Mouse (Mus musculus) limb, embryonic 15.5 days (tissue): ENCODE measurements around the gene Igsf6. TPM values are rescaled to one million over a fixed set of nuclear protein-coding genes. Genes with fewer than 3 reads are reported as not detected.
"Not testable (repeated sequence)": the region's sequence is repeated elsewhere in the genome, so short reads cannot be mapped to it uniquely, and the experiment has no call there.

ENCODE experiments used
- ATAC-seq: fragments of 200-750 bp; cut with Nextera tagmentation; 2 replicates; pipeline ENCODE4 v1.8.0; 2017; ENCODE audit warnings: low read depth, moderate TSS enrichment; ENCODE audit not compliant: insufficient number of reproducible peaks, low FRiP score, low TSS enrichment
- H3K27ac ChIP-seq: fragments of 300-500 bp; sonication (generic); 2 replicates; pipeline ENCODE4 v1.5.1; 2015; ENCODE audit warnings: moderate library complexity, mild to moderate bottlenecking, inconsistent platforms
- H3K27me3 ChIP-seq: fragments of 300-500 bp; sonication (generic); 2 replicates; pipeline ENCODE4 v1.6.1; 2015; ENCODE audit warnings: inconsistent platforms
- H3K36me3 ChIP-seq: fragments of 300-500 bp; sonication (generic); 2 replicates; pipeline ENCODE4 v1.6.1; 2015; ENCODE audit warnings: inconsistent platforms
- H3K4me1 ChIP-seq: fragments of 300-500 bp; sonication (generic); 2 replicates; pipeline ENCODE4 v1.6.1; 2015; ENCODE audit warnings: inconsistent platforms
- H3K4me2 ChIP-seq: fragments of 300-500 bp; sonication (generic); 2 replicates; pipeline ENCODE4 v1.6.1; 2015; ENCODE audit warnings: mild to moderate bottlenecking, inconsistent platforms
- H3K4me3 ChIP-seq: fragments of 300-500 bp; sonication (generic); 2 replicates; pipeline ENCODE4 v1.5.1; 2015; ENCODE audit warnings: mild to moderate bottlenecking, inconsistent platforms
- H3K9ac ChIP-seq: fragments of 300-500 bp; sonication (generic); 2 replicates; pipeline ENCODE4 v1.6.1; 2015; ENCODE audit warnings: inconsistent platforms
- H3K9me3 ChIP-seq: fragments of 300-500 bp; sonication (generic); 2 replicates; pipeline ENCODE4 v1.6.1; 2016; ENCODE audit warnings: inconsistent platforms
- WGBS: fragments of 180-500 bp; shearing (Covaris S2); methylation state at CpG from one replicate; pipeline ENCODE4 v1.1.7; 2015; 5-methylcytosine and 5-hydroxymethylcytosine counted together
- polyA plus RNA-seq: library from polyadenylated mRNA; unstranded; fragments of >200 nt; fragmentation: Nextera tagmentation; extraction: Ambion mirVana; gene quantifications from 2 replicates; pipeline ENCODE4 v1.2.1, GENCODE M21; 2015

Gene Igsf6
- polyA plus RNA-seq, 1 experiment from 2014 or later, result 2.4 TPM

DNA sequence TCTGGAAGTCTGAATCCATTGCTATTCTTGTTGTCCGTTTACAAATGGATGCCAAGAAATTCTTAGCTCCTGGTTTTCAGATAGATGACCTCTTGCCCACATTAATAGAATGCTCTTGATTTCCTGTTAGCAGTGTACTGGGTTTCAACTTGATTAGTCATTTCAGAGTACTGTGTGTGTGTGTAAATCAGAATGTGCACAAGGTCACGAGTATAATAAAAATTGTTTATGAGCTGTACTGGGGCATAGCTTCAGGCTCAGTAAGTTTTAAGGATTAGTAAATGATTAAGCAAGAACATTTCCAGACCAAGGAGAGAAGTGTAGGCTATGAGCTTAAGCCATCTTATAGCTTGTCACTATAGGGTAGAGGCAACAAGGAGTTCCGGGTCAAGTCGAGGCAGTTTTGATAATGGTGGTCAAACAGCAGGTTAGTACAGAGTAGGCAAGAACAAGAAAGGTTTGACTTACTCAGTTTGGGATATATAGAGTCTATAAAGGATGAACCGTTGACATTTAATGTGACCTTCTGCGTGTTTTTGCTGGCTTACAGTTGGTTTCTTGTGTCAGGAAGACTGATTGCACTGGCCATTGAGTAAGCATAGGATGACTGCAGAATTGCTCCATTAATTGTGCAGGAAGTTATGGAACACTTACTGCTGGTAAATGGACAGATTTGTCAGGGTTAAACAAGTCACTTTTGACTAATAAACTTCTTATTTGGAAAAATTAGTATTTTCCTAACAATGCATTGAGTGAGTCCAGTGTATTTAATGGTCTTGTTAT is 28.5 kb downstream of the Igsf6 start:
- Histone ChIP-seq H3K4me1 (peaks cover 18% of the 10 kb centered on the region; the same call in 1 of the 2 replicates), H3K4me3 (no peak overlapping the region), H3K9me3 (no peaks in the 10 kb centered on the region), H3K36me3 (peaks cover 6% of the 10 kb centered on the region; the same call in 1 of the 2 replicates), H3K9ac (no peak overlapping the region), H3K27me3 (no peaks in the 10 kb centered on the region), H3K4me2 (no peak overlapping the region), H3K27ac (no peak overlapping the region)
- no peak for ATAC-seq
- 73% methylated on average over 6 of the region's 6 CpGs for WGBS

DNA sequence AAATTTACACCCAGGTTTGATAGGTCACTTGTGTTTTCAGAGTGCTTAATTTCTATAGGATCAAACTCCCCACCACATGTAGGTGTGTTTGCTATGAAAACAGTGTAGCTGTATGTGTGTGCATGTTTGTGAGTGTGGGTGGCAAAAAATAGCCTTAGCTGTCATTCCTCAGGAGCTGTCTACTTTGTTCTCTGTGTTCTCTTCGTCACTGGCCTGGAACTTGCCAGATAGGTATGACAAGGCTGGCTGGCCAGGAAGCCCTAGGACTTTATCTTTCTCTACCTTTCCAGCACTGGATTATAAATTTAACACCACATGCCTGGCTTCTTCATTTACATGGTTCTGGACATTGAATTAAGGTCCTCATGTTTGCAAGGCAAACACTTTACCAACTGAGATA is 30.1 kb downstream of the Igsf6 start:
- ATAC-seq, result no peak
- Histone ChIP-seq H3K9me3 (no peaks in the 10 kb centered on the region), H3K4me3 (no peak overlapping the region)

DNA sequence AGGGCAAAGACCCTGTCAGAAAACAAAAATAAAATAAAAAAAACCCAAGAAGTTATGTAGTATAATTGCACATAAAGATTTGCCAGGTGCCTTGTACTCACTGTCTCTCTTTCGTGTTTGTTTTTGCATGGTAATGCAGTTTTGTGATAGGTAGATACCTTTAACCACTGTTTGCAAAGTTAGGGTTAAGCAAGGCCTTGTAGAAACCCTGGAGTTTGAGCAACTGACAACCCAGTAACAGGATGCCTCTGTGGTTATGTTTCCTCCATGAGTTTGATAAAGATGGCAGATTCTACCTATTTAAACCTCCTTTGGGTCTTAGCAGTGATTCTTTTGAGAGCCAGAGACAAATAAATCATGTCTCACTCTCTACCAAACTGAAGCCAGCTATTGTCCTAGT is 30.9 kb downstream of the Igsf6 start:
- no peak for ATAC-seq
- Histone ChIP-seq H3K9ac (no peak overlapping the region), H3K27me3 (no peaks in the 10 kb centered on the region), H3K27ac (no peak overlapping the region), H3K36me3 (peaks cover 6% of the 10 kb centered on the region; the same call in 1 of the 2 replicates), H3K4me1 (peaks cover 38% of the 10 kb centered on the region), H3K4me3 (no peak overlapping the region), H3K9me3 (no peaks in the 10 kb centered on the region), H3K4me2 (no peak overlapping the region)
- WGBS, result 90% methylated on average over 1 of the region's 1 CpGs

More for the DNA sequence above, 30.1 kb downstream of the Igsf6 start:
- Histone ChIP-seq H3K36me3 (peaks cover 6% of the 10 kb centered on the region; the same call in 1 of the 2 replicates), H3K27me3 (no peaks in the 10 kb centered on the region), H3K27ac (no peak overlapping the region), H3K4me1 (peaks cover 33% of the 10 kb centered on the region), H3K9ac (no peak overlapping the region), H3K4me2 (no peak overlapping the region)
- 73% methylated on average over 1 of the region's 1 CpGs for WGBS

DNA sequence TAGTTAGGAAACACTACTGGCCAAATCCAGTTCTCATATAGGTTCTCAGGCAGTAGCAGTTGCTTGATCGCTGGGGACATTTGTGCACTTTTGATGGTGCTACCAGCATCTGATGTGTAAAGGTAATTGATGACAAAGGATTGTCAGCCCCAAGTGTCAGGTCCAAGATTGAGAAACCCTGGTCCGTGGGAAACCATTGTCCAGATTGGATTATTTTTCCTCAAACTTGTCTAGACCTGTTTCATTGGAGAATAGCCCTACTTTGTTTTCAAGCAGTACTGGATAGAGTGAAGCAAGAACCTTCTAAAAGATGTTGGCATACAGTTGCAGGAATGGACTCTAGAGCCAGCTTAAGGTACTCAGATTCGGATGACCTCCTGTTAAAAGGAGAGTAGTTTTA is 31.4 kb downstream of the Igsf6 start:
- H3K4me3 ChIP-seq, result no peak overlapping the region
- no peaks in the 10 kb centered on the region for H3K27me3 ChIP-seq
- H3K4me1 ChIP-seq, result peaks cover 40% of the 10 kb centered on the region
- no peak overlapping the region for H3K4me2 ChIP-seq
- 84% methylated on average over 3 of the region's 3 CpGs for WGBS
- 0 out of 2 replicates have a peak, but pooled peaks cover under 1% of the 10 kb centered on the region for H3K36me3 ChIP-seq
- no peak overlapping the region for H3K27ac ChIP-seq
- ATAC-seq, result no peak
- H3K9me3 ChIP-seq, result no peaks in the 10 kb centered on the region
- no peak overlapping the region for H3K9ac ChIP-seq

DNA sequence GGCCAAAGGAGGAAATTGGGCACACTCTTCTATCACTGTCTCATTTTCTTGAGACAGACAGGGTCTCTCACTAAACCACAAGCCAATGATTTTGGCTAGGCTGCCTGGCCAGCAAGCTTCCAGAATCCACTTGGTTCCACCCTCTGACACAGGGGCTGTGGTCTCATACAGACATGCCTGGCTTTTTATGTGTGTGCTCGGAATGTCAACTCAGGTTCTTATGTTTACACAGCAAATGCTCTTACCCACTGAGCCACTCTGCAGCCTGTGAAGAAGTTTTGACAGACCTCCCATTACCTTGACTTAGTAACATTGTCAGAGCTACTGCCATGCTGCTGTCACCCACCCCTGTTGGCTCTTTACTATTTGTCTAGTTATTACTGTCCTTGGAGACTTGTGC is 32.4 kb downstream of the Igsf6 start:
- Histone ChIP-seq H3K9me3 (no peaks in the 10 kb centered on the region), H3K4me1 (peaks cover 50% of the 10 kb centered on the region), H3K27me3 (no peaks in the 10 kb centered on the region), H3K9ac (no peak overlapping the region), H3K36me3 (no peaks in the 10 kb centered on the region), H3K27ac (no peak overlapping the region), H3K4me2 (no peak overlapping the region), H3K4me3 (no peak overlapping the region)
- WGBS, result 47% methylated on average over 1 of the region's 1 CpGs
- ATAC-seq, result no peak

DNA sequence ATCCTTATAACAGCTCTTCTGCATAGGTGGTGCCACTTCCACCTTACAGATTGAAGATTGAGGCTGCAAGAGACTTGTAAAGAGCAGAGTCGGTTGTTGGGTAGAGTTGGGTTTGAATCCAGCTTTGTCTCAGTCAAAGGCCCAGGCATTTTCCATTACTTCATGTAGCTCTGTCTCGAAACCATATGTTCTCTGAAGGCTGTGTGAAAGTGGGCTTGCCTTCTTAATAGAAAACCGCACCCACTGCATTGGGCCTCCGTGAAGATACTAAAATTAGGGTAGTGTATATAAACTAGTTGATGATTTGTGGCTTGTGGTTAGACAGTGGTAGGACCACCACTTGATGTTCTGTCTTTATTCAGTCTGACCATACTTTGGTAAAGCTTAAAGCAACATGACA is 33.8 kb downstream of the Igsf6 start:
- no peak for ATAC-seq
- no peaks in the 10 kb centered on the region for H3K9me3 ChIP-seq
- no peaks in the 10 kb centered on the region for H3K36me3 ChIP-seq
- H3K4me2 ChIP-seq, result no peak overlapping the region
- peak overlapping the region; percentile 33; the same call in 1 of the 2 replicates for H3K27ac ChIP-seq
- 42% methylated on average over 4 of the region's 4 CpGs for WGBS
- H3K4me3 ChIP-seq, result no peak overlapping the region
- peaks cover 59% of the 10 kb centered on the region for H3K4me1 ChIP-seq
- H3K9ac ChIP-seq, result no peak overlapping the region
- no peaks in the 10 kb centered on the region for H3K27me3 ChIP-seq

DNA sequence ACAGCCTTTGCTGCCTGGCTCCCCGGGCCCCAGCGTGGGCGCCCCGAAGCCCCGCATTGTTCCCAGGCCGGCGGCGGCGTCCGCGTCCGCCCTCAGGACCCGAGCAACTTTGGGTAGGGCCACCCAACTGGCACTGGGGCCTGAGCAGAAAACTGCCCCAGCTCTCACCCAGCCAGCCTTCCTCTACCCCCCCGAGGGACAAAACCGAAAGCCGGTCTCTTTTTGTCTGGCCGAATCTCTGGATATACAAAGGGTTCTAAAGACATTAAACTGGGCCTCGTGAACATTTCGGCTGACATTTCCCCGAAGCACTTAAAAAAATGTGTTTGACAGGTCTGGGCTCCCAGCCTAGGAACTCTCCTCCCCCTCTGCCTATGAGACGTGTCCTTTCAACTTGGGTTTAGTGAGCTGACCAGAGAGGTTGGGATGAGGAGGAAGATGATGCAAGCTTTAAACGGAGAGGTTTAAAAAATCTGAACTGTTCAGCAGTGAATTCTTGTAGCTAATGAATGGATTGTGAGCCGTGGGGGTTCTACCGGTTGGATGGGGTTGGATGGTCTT is 39.1 kb downstream of the Igsf6 start:
- Histone ChIP-seq H3K4me1 (peaks cover 39% of the 10 kb centered on the region), H3K9ac (peak overlapping the region; percentile 99), H3K4me2 (peak overlapping the region; percentile 56), H3K9me3 (no peaks in the 10 kb centered on the region), H3K27me3 (0 out of 2 replicates have a peak, but pooled peaks cover 5% of the 10 kb centered on the region), H3K27ac (peak overlapping the region; percentile 97), H3K36me3 (no peaks in the 10 kb centered on the region), H3K4me3 (peak overlapping the region; percentile 96)
- WGBS, result under 1% methylated on average over 21 of the region's 24 CpGs
- ATAC-seq, result no peak

DNA sequence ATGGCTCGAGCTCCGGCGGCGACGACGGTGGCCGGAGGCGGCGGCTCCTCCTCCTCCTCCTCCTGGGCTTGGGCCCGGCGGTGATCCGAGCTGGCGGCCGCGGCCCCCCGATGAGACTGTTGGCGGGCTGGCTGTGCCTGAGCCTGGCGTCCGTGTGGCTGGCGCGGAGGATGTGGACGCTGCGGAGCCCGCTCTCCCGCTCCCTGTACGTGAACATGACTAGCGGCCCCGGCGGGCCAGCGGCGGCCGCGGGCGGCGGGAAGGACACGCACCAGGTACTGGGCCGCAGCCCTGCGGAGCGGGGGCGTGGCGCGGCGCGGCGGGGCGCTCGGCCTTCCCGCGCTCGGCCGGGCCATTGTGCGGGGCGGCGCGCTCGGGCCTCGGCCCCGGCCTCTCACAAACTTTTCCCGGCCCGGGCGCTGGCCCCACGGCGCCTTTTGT is 39.7 kb downstream of the Igsf6 start:
- Histone ChIP-seq H3K4me1 (peaks cover 34% of the 10 kb centered on the region), H3K27me3 (0 out of 2 replicates have a peak, but pooled peaks cover 5% of the 10 kb centered on the region), H3K4me3 (peak overlapping the region; percentile 96), H3K27ac (peak overlapping the region; percentile 97), H3K4me2 (peak overlapping the region; percentile 56), H3K36me3 (no peaks in the 10 kb centered on the region), H3K9me3 (no peaks in the 10 kb centered on the region), H3K9ac (peak overlapping the region; percentile 99)
- under 1% methylated on average over 31 of the region's 63 CpGs for WGBS
- peak; percentile 64 for ATAC-seq

DNA sequence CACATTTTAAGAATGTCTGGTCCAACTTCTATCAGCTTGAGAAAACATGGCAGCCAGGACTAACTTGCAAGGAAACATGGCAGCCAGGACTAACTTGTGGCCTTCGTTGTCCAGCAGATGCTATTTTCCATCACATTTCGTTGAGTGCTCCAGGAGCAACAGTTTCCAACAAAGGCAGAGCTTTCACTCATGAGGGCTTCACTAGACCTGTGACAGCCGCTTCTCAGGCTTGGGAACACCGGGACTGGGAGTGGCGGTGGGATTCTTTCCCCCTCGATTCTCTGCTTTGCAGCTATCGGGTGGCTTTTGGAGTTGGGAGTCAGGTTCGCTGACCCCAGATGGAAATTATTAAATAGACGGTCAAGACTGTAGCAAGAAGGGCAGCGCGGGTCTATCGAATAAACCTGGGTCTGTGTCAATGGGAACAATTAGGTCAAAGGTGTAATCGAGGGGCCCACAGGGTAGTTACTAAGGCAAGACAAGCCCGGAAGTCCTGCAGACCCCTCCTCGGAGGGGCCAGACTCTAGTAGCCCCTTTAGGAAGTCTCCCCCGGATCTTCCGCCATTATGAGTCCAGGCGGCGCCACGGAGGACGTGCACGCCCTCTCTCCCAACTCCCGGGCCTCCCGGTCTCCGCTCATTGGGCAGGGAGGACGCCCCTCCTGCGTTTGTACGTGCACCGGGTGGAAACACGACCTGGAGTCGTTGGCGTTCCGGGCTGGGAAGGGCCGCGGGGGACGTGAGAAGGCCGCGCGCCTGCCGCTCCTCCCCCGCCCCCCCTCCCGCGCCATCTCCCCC is 40.3 kb downstream of the Igsf6 start, which contains the start of gene Mettl9:
TSS of gene Mettl9 (plus strand) at position 590 of the 797 bp plus-strand sequence.
- WGBS, result 2% methylated on average over 36 of the region's 43 CpGs

DNA sequence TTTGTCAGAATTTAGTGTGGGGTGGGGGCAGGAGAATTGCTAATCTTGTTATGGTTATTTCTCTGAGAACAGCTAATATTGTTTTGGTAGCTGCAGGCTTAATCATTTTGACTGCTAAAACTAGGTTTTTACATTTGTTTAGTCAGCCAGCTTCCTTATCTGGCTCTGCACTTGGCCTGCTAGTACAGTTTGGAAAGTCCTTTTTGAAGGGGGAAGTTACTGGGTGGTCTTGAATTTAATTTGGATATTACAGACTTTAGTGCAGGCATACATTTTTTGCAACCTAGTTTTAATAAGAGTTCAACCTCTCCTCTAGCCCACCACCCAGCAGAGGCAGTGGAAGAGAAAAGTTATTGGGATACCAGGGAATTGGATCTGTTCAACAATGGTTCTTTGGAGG is 44.4 kb downstream of the Igsf6 start:
- not testable (repeated sequence) for H3K4me2 ChIP-seq, H3K36me3 ChIP-seq, H3K27ac ChIP-seq, H3K9me3 ChIP-seq, ATAC-seq, H3K4me1 ChIP-seq, H3K9ac ChIP-seq, H3K4me3 ChIP-seq, H3K27me3 ChIP-seq

More for the DNA sequence above, 40.3 kb downstream of the Igsf6 start, which contains the start of gene Mettl9:
- no peaks in the 10 kb centered on the region for H3K36me3 ChIP-seq
- ATAC-seq, result peak; percentile 96
- H3K4me3 ChIP-seq, result peak within 1 kb of the TSS; percentile 96
- H3K27me3 ChIP-seq, result 0 out of 2 replicates have a peak, but pooled peaks cover 5% of the 10 kb centered on the region
- H3K27ac ChIP-seq, result peak within 1 kb of the TSS; percentile 97
- H3K4me1 ChIP-seq, result peaks cover 28% of the 10 kb centered on the region
- peak within 1 kb of the TSS; percentile 65 for H3K4me2 ChIP-seq
- H3K9me3 ChIP-seq, result no peaks in the 10 kb centered on the region
- peak within 1 kb of the TSS; percentile 99 for H3K9ac ChIP-seq

DNA sequence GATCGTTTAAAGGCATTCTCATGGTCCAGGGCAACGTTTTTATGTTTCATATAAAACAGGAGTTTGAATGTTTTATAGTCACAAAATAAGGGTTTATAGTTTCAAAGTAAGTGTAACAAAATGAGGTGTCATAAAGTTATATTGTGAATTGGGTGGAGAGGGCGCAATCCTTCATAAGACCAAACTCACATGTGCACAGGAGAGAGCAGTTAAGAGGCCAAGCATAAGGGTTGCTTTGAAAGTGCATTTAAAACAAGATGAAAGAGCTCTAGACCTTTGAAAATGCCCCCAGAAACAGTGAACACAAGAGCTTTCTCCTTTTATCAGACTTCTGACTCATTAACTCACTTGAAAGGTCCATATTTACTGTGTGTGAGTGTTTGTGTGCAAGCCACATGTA is 48.1 kb downstream of the Igsf6 start:
- no peak for ATAC-seq
- 23% methylated on average over 3 of the region's 3 CpGs for WGBS
- H3K36me3 ChIP-seq, result no peaks in the 10 kb centered on the region

More for the DNA sequence above, 48.1 kb downstream of the Igsf6 start:
- H3K27me3 ChIP-seq, result no peaks in the 10 kb centered on the region
- H3K4me3 ChIP-seq, result no peak overlapping the region
- H3K9me3 ChIP-seq, result no peaks in the 10 kb centered on the region
- H3K4me2 ChIP-seq, result no peak overlapping the region
- H3K27ac ChIP-seq, result no peak overlapping the region
- H3K4me1 ChIP-seq, result no peaks in the 10 kb centered on the region
- no peak overlapping the region for H3K9ac ChIP-seq
